Mouse (Mus musculus): ENCODE results near the gene Usp2.
A peak's percentile ranks its signal among the peaks of the same experiment; 100 is the strongest.

Gene Usp2

GRCm38 (mm10) chr9:44076764-44077120, 9.9 kb downstream of the Usp2 start:
- DNase-seq = peak; percentile 86

DNA sequence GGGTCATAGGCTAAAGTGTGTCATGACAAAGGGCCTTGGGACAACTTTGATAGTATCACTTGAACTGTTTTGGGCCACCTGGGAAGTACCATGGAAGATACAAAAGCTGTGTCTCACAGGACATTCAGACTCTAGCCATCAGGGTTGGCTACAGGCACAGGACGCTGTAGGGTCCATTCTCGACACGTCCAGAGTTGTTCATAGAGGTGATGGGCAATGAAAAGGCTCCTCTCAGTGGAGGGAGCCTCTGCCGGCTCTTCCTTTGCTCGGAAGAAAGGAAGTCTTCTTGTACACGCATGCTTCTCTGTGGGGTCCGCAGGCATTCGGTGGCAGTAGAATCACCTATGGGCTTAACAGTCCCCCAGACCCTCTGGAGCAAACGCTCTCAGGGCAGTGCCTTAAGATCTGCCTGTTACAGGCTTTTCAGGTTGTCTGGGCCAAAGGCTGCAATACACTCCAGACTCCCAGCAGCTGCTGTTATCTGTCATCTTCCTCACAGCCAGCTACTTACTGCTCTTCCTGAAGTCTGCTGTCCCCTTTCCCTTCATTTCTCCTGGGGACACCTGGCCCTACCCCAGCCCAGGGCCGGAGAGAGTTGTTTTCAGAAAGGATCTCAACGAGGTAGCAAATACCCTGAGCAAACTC, 10.6 kb downstream of the Usp2 start:
- peak; percentile 55 for DNase-seq

GRCm38 (mm10) chr9:44078136-44078797, 11.4 kb downstream of the Usp2 start:
- no peak for DNase-seq

DNA sequence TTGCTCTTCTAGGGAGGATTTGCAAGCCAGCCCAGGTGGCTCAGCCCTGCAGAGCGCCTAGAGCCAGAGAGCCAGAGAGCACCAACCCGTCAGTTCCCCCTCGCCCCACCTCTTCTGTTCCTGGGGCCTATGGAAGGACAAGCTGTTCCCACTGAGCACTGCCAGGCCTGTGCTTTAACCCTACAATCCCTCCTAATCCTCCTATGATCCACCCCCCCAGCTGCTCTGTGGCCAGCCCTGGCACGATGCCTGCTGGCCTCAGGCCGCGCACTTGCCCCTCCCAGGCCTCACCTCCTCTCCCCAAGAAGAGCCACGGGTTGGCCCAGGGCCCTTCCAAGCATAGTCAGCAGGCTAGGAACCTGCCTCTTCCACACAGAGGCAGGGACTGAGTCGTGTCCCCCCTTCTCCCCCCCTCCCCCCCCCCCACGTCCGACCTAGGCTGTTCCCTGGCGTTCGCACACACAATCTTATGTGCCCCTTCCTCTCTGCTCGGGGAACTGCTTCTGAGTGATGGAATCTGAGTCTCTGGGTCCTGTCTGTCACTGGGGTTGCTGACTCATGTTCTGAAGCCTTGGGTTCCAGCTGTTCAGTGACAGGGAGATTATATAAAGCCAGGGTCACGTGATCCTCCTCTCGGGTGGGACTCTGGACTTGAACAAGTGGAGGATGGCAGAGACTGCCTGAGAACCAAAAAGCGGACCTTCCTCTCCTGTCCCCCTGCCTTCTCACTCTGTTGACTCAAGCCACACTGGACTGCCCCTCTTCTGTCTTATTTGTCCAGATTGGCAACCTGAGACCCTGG, 12.3 kb downstream of the Usp2 start:
- peak; percentile 98 for DNase-seq

GRCm38 (mm10) chr9:44079997-44080780, 13.4 kb downstream of the Usp2 start:
- peak; percentile 62 for DNase-seq

GRCm38 (mm10) chr9:44080953-44081352, 14.1 kb downstream of the Usp2 start:
- peak; percentile 73 for DNase-seq

DNA sequence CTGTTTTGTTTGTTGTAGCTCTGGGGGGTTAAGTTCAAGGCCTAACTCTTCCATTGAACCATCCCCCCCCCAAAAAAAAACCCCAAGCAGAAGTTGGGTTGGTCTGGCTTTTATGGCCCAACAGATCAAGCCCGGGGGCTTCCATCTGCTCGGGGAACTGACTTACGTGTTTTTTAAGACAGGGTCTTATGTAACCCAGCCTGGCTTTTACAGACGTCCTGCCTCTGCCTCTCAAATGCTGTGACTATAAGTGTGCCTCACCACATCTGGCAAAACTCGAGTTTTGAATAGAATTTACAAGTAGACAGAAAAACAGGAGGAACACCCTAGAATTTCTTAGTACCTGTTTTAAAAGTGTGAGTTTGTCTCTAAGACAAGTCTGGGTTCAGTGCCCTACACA, 14.8 kb downstream of the Usp2 start:
- peak; percentile 39 for DNase-seq

GRCm38 (mm10) chr9:44082266-44082665, 15.4 kb downstream of the Usp2 start:
- peak; percentile 56 for DNase-seq

- DNase-seq = peak; percentile 75
Observed at GRCm38 (mm10) chr9:44083392-44084121, 16.7 kb downstream of the Usp2 start.

GRCm38 (mm10) chr9:44084236-44084635, 17.4 kb downstream of the Usp2 start:
- no peak for DNase-seq

DNA sequence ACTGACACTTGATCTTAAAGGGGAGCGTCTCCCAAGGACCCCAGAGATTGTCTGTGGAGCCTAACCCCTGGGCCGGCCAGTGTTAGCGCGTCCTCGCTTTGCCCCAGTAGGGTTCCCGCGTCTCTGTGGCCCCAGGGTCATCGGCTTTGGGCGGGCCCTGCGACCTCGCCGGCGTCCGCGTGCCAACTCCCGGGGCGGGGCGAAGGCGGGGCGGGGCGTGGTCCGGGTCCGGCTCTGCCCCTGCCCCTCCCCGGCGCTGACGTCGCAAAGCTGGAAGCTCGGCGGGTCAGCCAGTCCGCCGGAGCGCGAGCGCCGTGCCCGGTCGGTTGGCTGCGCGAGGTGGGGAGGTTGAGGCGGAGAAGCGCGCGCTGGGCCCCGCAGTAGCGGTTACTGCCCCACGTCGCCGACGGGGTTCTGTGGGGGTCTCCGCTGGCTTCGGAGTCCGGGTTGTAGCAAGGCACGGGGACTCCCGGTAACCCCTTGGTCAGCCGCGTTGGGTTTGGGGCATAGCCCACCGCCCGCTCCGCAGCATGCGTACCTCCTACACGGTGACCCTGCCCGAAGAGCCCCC, 17.9 kb downstream of the Usp2 start:
- peak; percentile 97 for DNase-seq

GRCm38 (mm10) chr9:44085276-44085675, 18.5 kb downstream of the Usp2 start:
- DNase-seq = peak; percentile 85

- DNase-seq = peak; percentile 96
Observed at GRCm38 (mm10) chr9:44085741-44086665, 19.2 kb downstream of the Usp2 start.

- DNase-seq = peak; percentile 68
Observed at GRCm38 (mm10) chr9:44086960-44087359, 20.1 kb downstream of the Usp2 start.

- peak; percentile 75 for DNase-seq
Observed at GRCm38 (mm10) chr9:44087761-44088455, 21.1 kb downstream of the Usp2 start.

DNA sequence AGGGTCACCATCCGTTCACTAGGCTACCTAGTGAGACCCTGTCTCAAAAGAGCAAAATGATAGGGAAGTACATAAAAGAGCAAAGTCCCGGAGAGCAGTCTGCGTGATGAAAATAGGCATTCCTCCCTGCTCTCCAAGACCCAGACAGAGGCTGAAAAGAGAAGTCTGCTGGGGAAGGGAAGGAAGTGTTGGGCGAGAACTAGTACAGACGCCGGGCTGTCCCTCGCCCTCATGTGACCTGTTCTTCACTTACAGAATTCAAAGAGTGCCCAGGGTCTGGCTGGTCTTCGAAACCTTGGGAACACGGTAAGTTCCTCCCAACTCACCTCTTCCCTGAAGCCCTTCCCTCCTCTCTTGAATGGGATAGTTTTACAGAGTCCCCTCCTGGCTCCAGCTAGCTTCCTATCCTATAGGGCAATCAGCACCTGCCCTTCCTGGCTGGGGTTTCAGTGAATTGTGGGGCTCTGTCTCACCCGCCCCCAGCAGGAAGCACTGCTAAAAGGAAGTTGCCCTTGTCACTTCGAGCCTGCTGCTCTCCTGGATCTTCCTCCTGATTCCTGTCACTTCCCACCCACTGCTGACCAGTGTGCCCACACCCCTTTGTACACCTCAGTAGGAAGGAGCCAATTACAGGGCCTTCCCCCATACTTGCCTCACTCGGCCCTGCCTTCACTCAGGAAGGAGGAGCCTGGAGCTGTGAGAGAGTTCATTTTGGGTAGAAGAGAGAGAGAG, 22.2 kb downstream of the Usp2 start:
- no peak for DNase-seq

GRCm38 (mm10) chr9:44093612-44094503, 27.0 kb downstream of the Usp2 start:
- DNase-seq = peak; percentile 90

DNA sequence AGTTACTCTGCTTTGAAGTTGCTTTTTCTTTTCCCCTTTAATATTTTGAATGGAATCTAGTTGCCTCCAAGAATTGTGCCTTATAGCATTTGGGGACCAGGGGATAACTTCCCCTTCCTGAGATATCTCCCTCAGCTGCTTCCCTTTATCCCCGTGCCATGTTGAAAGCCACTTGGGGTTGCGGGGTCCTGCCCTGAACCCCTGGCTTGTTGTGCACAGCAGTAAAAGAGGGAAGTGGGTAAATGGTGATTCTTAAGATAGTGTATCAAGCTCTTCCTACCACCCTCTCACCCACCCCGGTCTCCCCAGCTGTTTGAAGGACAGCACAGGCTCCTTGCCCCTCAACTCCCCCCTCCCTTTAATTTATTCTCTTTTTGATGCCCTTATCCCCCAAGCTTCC, 27.9 kb downstream of the Usp2 start:
- DNase-seq = no peak

Data from cerebellum, adult 9-11 months (tissue).